Mouse (Mus musculus) intestine, postnatal 0 days (tissue): Measurements from ENCODE around the gene Bmp8a. TPM values are rescaled to one million over a fixed set of nuclear protein-coding genes. Genes with fewer than 3 reads are reported as not detected.
"Not testable (repeated sequence)": the region's sequence is repeated elsewhere in the genome, so short reads cannot be mapped to it uniquely, and the experiment has no call there.

Source experiments
- ATAC-seq: fragments of 200-750 bp; cut with Nextera tagmentation; 2 replicates; pipeline ENCODE4 v1.8.0; 2017; ENCODE audit warnings: mild to moderate bottlenecking, moderate TSS enrichment, moderate library complexity
- H3K27ac ChIP-seq: fragments of 300-500 bp; sonication (generic); 2 replicates; pipeline ENCODE4 v1.5.1; 2014; ENCODE audit warnings: mild to moderate bottlenecking, low read depth, low read length, moderate library complexity
- H3K27me3 ChIP-seq: fragments of 300-500 bp; sonication (generic); replicated peaks from 2 replicates; pipeline ENCODE4 v1.6.1; 2014; ENCODE audit warnings: low read length, mixed read lengths; ENCODE audit not compliant: control insufficient read depth, insufficient read depth
- H3K36me3 ChIP-seq: fragments of 300-500 bp; sonication (generic); 2 replicates; pipeline ENCODE4 v1.6.1; 2014; ENCODE audit warnings: mild to moderate bottlenecking, moderate library complexity; ENCODE audit not compliant: control insufficient read depth, insufficient read depth
- H3K4me1 ChIP-seq: fragments of 300-500 bp; sonication (generic); replicated peaks from 2 replicates; pipeline ENCODE4 v1.6.1; 2014; ENCODE audit warnings: antibody characterized with exemption, low read length, mixed read lengths; ENCODE audit not compliant: control insufficient read depth, insufficient read depth
- H3K4me2 ChIP-seq: fragments of 300-500 bp; sonication (generic); replicated peaks from 2 replicates; pipeline ENCODE4 v1.6.1; 2014; ENCODE audit warnings: low read depth, mild to moderate bottlenecking, moderate library complexity
- H3K4me3 ChIP-seq: fragments of 300-500 bp; sonication (generic); 2 replicates; pipeline ENCODE4 v1.5.1; 2014; ENCODE audit warnings: low read depth, low read length
- H3K9ac ChIP-seq: fragments of 300-500 bp; sonication (generic); 2 replicates; pipeline ENCODE4 v1.6.1; 2014; ENCODE audit warnings: mild to moderate bottlenecking, low read depth, low read length
- H3K9me3 ChIP-seq: fragments of 300-500 bp; sonication (generic); 2 replicates; pipeline ENCODE4 v1.6.1; 2016; ENCODE audit warnings: mixed run types; ENCODE audit not compliant: control insufficient read depth
- CTCF ChIP-seq: sonication (generic); IDR thresholded peaks from 2 replicates; pipeline ENCODE4 v1.5.1; 2016; ENCODE audit warnings: low read depth, mild to moderate bottlenecking, control low read depth, antibody characterized with exemption, moderate library complexity
- WGBS: fragments of 180-500 bp; shearing (Covaris S2); extraction: QIAGEN DNeasy Blood & Tissue Kit; methylation state at CpG from one replicate; pipeline ENCODE4 v1.1.7; 2014; 5-methylcytosine and 5-hydroxymethylcytosine counted together
- polyA plus RNA-seq: library from polyadenylated mRNA; unstranded; fragments of >200 nt; fragmentation: Nextera tagmentation; extraction: Ambion mirVana; gene quantifications from 2 replicates; pipeline ENCODE4 v1.2.1, GENCODE M21; 2015

The Bmp8a gene
- polyA plus RNA-seq, 1 experiment from 2014 or later, result 7.3 TPM

DNA sequence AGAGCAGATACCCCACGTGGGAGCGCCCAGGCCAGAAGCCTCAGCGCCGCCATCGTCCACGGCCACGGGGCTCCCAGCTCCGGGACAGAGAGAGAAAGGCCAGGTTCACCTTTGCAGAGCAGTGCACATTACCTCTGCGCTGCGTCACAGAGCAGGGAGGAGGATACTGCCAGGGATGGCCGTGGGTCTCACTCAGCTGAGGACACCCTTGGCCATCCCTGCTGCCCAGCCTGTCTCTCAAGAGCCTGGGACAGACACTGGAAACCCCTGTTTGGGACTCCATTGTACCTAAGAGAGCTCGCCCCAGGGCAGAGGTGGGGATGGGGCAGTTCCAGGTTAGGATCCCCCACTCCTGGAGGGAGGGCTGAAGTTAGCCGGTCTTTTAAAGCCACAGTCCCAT lies 19.5 kb downstream of the Bmp8a start, which contains the start of gene Oxct2a:
Gene Oxct2a (minus strand): TSS at position 101 of the 400 bp plus-strand sequence.
- 18% methylated on average over 13 of the region's 13 CpGs for WGBS
- Histone ChIP-seq H3K36me3 (no peaks in the 10 kb centered on the region), H3K4me3 (peak within 1 kb of the TSS; percentile 18; the same call in 1 of the 2 replicates), H3K27me3 (peaks cover 5% of the 10 kb centered on the region), H3K9ac (no peak within 1 kb of the TSS), H3K9me3 (no peaks in the 10 kb centered on the region), H3K27ac (no peak within 1 kb of the TSS), H3K4me2 (peak within 1 kb of the TSS; percentile 43), H3K4me1 (no peaks in the 10 kb centered on the region)
- ATAC-seq, result no peak
- no peak for TF ChIP-seq CTCF

DNA sequence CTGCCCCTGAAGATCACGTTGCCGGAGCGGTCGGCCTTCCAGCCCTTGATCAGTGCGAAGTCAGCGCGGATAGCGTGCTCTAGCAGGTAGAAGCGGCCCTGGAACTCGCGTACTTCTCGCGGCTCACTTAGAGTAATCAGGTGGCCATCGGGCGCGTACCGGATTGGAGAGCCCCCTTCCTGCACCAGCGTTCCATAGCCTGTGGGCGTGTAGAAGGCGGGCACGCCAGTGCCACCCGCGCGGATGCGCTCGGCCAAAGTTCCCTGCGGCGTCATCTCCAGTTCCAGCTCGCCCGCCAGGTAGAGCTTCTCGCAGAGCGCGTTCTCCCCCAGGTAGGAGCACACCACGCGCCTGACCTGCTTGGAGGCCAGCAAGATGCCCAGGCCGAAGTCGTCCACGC lies 20.1 kb downstream of the Bmp8a start:
- ATAC-seq, result peak; percentile 59
- H3K36me3 ChIP-seq, H3K27me3 ChIP-seq, H3K4me3 ChIP-seq, H3K9ac ChIP-seq, H3K27ac ChIP-seq, H3K9me3 ChIP-seq, H3K4me1 ChIP-seq: not testable (repeated sequence)
- H3K4me2 ChIP-seq, result peak overlapping the region; percentile 43
- 10% methylated on average over 23 of the region's 38 CpGs for WGBS

DNA sequence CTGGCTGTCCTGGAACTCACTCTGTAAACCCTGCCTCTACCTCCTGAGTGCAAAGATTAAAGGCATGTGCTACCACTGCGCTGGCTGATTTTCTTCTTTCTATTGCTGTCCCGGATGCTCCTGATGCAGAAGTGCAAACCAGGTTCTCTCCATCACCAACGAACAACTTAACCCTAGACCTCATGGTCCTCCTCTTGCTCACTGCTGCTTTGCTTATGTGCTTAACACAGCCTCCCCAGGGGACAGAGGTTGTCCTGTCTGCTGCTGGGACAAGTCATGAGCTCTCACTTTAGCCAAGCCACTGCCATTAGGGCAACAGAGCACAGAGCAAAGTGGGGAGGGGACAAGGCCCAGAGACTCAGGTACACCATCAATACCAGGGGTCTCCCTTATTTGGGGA lies 28.6 kb downstream of the Bmp8a start:
- no peaks in the 10 kb centered on the region for H3K4me1 ChIP-seq
- H3K27me3 ChIP-seq, result no peaks in the 10 kb centered on the region
- no peak overlapping the region for H3K9ac ChIP-seq
- H3K9me3 ChIP-seq, result no peaks in the 10 kb centered on the region
- no peak overlapping the region for H3K4me2 ChIP-seq
- H3K36me3 ChIP-seq, result no peaks in the 10 kb centered on the region
- H3K27ac ChIP-seq, result no peak overlapping the region
- TF ChIP-seq CTCF, result no peak
- ATAC-seq, result no peak
- H3K4me3 ChIP-seq, result no peak overlapping the region
- WGBS, result 74% methylated on average over 3 of the region's 3 CpGs

DNA sequence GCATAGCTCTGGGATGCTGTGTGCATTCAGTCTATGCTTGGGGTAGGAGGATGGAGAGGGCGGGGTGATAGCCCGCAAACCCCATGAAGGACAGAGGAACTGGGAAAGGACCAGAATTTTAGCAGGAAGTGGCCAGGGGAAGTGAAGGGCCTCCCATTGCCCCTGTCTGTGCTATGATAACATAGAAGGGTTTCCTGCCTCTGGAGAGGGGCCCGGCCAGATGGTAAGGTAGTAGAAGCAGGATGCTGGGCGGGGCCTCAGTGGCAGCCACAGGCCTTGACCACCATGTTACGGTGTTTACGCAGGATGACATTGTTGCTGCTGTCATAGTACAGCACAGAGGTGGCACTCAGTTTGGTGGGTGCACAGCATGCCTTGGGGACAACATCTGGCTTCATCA lies 30.0 kb downstream of the Bmp8a start:
- ATAC-seq, result no peak
- Histone ChIP-seq H3K9me3 (no peaks in the 10 kb centered on the region), H3K9ac (no peak overlapping the region), H3K27me3 (no peaks in the 10 kb centered on the region), H3K4me2 (no peak overlapping the region), H3K4me1 (no peaks in the 10 kb centered on the region), H3K36me3 (no peaks in the 10 kb centered on the region), H3K4me3 (no peak overlapping the region), H3K27ac (no peak overlapping the region)
- no peak for TF ChIP-seq CTCF
- 72% methylated on average over 6 of the region's 6 CpGs for WGBS

DNA sequence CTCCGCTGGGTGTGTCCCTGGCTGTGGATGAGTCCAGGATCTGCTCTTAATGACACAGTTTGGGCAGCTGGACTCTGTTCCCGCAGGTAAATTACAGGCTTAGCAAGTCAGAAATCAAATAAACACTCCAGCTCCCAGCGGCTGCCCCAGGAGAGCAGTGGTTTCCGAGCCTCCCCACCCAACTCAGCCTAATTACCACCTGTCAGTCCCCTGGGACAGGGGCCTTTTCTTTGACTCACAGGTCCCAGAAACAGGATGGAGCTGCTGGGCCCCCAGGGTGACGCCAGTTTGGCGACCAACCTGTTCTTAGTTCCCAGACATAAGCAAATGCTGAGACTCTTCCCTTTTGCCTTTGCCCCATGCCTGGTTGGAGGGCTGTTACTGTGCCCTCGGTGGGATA lies 31.2 kb downstream of the Bmp8a start:
- 59% methylated on average over 7 of the region's 7 CpGs for WGBS

DNA sequence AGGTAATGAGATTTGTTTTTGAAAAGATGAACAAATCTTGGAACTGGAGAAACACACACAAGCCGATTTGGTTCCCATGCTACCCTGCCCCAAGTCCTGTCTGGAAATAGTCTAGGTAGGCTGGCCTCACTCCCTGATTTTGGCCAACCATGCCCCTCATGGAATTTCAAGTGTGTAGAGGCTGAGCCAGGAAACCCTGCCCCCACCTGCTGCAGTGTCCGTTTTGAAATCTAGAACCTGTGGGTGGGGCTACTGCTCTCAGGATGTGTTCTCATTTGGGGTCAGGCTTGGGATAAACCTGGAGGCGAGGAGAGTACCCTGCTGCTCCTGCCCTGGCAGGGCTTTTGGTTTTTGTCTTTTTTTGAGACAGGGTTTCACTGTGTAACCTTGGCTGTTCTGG lies 34.8 kb downstream of the Bmp8a start:
- Histone ChIP-seq H3K27ac (no peak overlapping the region), H3K36me3 (peaks cover 8% of the 10 kb centered on the region; the same call in 1 of the 2 replicates), H3K4me2 (no peak overlapping the region), H3K27me3 (no peaks in the 10 kb centered on the region), H3K9me3 (no peaks in the 10 kb centered on the region), H3K9ac (no peak overlapping the region), H3K4me1 (no peaks in the 10 kb centered on the region), H3K4me3 (no peak overlapping the region)
- WGBS, result 52% methylated on average over 3 of the region's 3 CpGs
- no peak for ATAC-seq
- no peak for TF ChIP-seq CTCF

More for the DNA sequence above, 31.2 kb downstream of the Bmp8a start:
- H3K27me3 ChIP-seq, result no peaks in the 10 kb centered on the region
- no peak overlapping the region for H3K4me3 ChIP-seq
- no peaks in the 10 kb centered on the region for H3K36me3 ChIP-seq
- H3K27ac ChIP-seq, result no peak overlapping the region
- H3K9ac ChIP-seq, result no peak overlapping the region
- ATAC-seq, result no peak
- no peaks in the 10 kb centered on the region for H3K9me3 ChIP-seq
- TF ChIP-seq CTCF, result no peak
- no peak overlapping the region for H3K4me2 ChIP-seq
- H3K4me1 ChIP-seq, result no peaks in the 10 kb centered on the region

DNA sequence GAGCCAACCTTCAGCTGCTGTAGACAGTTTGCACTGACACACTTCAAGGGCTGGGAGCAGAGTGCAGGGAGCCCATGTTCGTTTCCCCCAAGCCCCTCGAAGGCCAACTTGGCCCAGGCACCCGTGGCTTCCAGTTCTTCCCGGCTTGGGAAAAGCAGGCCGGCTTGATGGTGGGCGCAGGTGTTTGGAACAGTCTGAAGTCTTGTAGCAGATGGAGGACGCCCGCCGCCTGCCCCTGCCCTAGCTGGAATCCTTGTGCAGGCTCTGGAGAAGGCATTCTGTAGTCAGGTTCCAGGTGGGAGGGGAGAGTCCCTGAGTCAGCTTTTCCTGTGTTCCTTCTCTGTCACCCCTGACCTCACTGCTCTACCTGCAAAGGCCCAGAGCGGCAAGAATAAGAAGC lies 36.1 kb downstream of the Bmp8a start:
- Histone ChIP-seq H3K4me2 (no peak overlapping the region), H3K4me3 (no peak overlapping the region), H3K9me3 (no peaks in the 10 kb centered on the region), H3K27ac (no peak overlapping the region), H3K4me1 (no peaks in the 10 kb centered on the region), H3K27me3 (no peaks in the 10 kb centered on the region), H3K36me3 (peaks cover 18% of the 10 kb centered on the region; the same call in 1 of the 2 replicates), H3K9ac (no peak overlapping the region)
- 91% methylated on average over 10 of the region's 10 CpGs for whole genome bisulfite sequencing
- no peak for ATAC-seq
- TF ChIP-seq CTCF, result no peak
